Mouse (Mus musculus): ENCODE measurements around the gene Afg1l. TPM values are rescaled to one million over a fixed set of nuclear protein-coding genes. Genes with fewer than 3 reads are reported as not detected.

Afg1l gene
- total and polyA plus RNA-seq, 3 experiments: 3.7 to 9.2 (median 8.4) TPM

- DNase-seq (ENCODE audit: low spot score) (peak; percentile 18), ATAC-seq (ENCODE audit: extremely low read depth, insufficient number of reproducible peaks, low FRiP score, poor library complexity, severe bottlenecking) (no peak)
- Histone ChIP-seq H3K36me3 (replicated peaks) (peaks cover 50% of the 10 kb centered on the region), H3K9me3 (replicated peaks) (no peaks in the 10 kb centered on the region), H3K4me3 (ENCODE audit: low read depth, low read length) (no peak overlapping the region), H3K27me3 (ENCODE audit: insufficient read depth, low read length) (no peaks in the 10 kb centered on the region), H3K4me1 (ENCODE audit: insufficient read depth, low read depth, low read length) (peaks cover 4% of the 10 kb centered on the region; the same call in 1 of the 2 replicates)
- TF ChIP-seq TAL1 (conservative IDR thresholded peaks at IDR 0.05; ENCODE audit: low read depth, low read length): no peak
- no peak for TF ChIP-seq POLR2AphosphoS5 (IDR thresholded peaks at IDR 0.05; ENCODE audit: insufficient replicate concordance, low read depth, low read length)
- TF ChIP-seq GATA1 (IDR thresholded peaks at IDR 0.05; ENCODE audit: borderline replicate concordance, low read length): no peak
- TF ChIP-seq CTCF (IDR thresholded peaks at IDR 0.05; ENCODE audit: low read depth, low read length): no peak
- no peak for TF ChIP-seq GATA2 (IDR thresholded peaks at IDR 0.05; ENCODE audit: borderline replicate concordance, low read depth, low read length)
Measured at GRCm38 (mm10) chr10:42355980-42356379, 122.4 kb downstream of the Afg1l start.

GRCm38 (mm10) chr10:42347986-42348385, 130.4 kb downstream of the Afg1l start:
- TF ChIP-seq TAL1 (conservative IDR thresholded peaks at IDR 0.05; ENCODE audit: low read depth, low read length) (no peak), CTCF (IDR thresholded peaks at IDR 0.05; ENCODE audit: low read depth, low read length) (no peak), POLR2AphosphoS5 (IDR thresholded peaks at IDR 0.05; ENCODE audit: insufficient replicate concordance, low read depth, low read length) (no peak), GATA2 (IDR thresholded peaks at IDR 0.05; ENCODE audit: borderline replicate concordance, low read depth, low read length) (no peak), GATA1 (IDR thresholded peaks at IDR 0.05; ENCODE audit: borderline replicate concordance, low read length) (no peak)
- DNase-seq (ENCODE audit: low spot score): no peak
- Histone ChIP-seq H3K9me3 (replicated peaks) (no peaks in the 10 kb centered on the region), H3K4me1 (ENCODE audit: insufficient read depth, low read depth, low read length) (no peaks in the 10 kb centered on the region), H3K36me3 (replicated peaks) (peaks cover 36% of the 10 kb centered on the region), H3K4me3 (ENCODE audit: low read depth, low read length) (no peak overlapping the region), H3K27me3 (ENCODE audit: insufficient read depth, low read length) (no peaks in the 10 kb centered on the region)
- ATAC-seq (ENCODE audit: extremely low read depth, insufficient number of reproducible peaks, low FRiP score, poor library complexity, severe bottlenecking): no peak

- H3K27me3 ChIP-seq (ENCODE audit: insufficient read depth, low read length): no peaks in the 10 kb centered on the region
- no peak for TF ChIP-seq CTCF (IDR thresholded peaks at IDR 0.05; ENCODE audit: low read depth, low read length)
- TF ChIP-seq GATA1 (IDR thresholded peaks at IDR 0.05; ENCODE audit: borderline replicate concordance, low read length): no peak
- TF ChIP-seq GATA2 (IDR thresholded peaks at IDR 0.05; ENCODE audit: borderline replicate concordance, low read depth, low read length): no peak
- TF ChIP-seq POLR2AphosphoS5 (IDR thresholded peaks at IDR 0.05; ENCODE audit: insufficient replicate concordance, low read depth, low read length): no peak
- TF ChIP-seq TAL1 (conservative IDR thresholded peaks at IDR 0.05; ENCODE audit: low read depth, low read length): no peak
- no peaks in the 10 kb centered on the region for H3K4me1 ChIP-seq (ENCODE audit: insufficient read depth, low read depth, low read length)
- DNase-seq (ENCODE audit: low spot score) (no peak), ATAC-seq (ENCODE audit: extremely low read depth, insufficient number of reproducible peaks, low FRiP score, poor library complexity, severe bottlenecking) (no peak)
- no peaks in the 10 kb centered on the region for H3K9me3 ChIP-seq (replicated peaks)
- peaks cover 34% of the 10 kb centered on the region for H3K36me3 ChIP-seq (replicated peaks)
- H3K4me3 ChIP-seq (ENCODE audit: low read depth, low read length): no peak overlapping the region
Measured at GRCm38 (mm10) chr10:42347127-42347526, 131.2 kb downstream of the Afg1l start.

GRCm38 (mm10) chr10:42346179-42346877, 132.0 kb downstream of the Afg1l start:
- H3K9me3 ChIP-seq (replicated peaks): no peaks in the 10 kb centered on the region
- H3K4me1 ChIP-seq (ENCODE audit: insufficient read depth, low read depth, low read length): no peaks in the 10 kb centered on the region
- DNase-seq (ENCODE audit: low spot score) (no peak), ATAC-seq (ENCODE audit: extremely low read depth, insufficient number of reproducible peaks, low FRiP score, poor library complexity, severe bottlenecking) (no peak)
- TF ChIP-seq GATA2 (IDR thresholded peaks at IDR 0.05; ENCODE audit: borderline replicate concordance, low read depth, low read length) (no peak), CTCF (IDR thresholded peaks at IDR 0.05; ENCODE audit: low read depth, low read length) (no peak), POLR2AphosphoS5 (IDR thresholded peaks at IDR 0.05; ENCODE audit: insufficient replicate concordance, low read depth, low read length) (no peak), GATA1 (IDR thresholded peaks at IDR 0.05; ENCODE audit: borderline replicate concordance, low read length) (no peak), TAL1 (conservative IDR thresholded peaks at IDR 0.05; ENCODE audit: low read depth, low read length) (no peak)
- peaks cover 38% of the 10 kb centered on the region for H3K36me3 ChIP-seq (replicated peaks)
- H3K27me3 ChIP-seq (ENCODE audit: insufficient read depth, low read length): no peaks in the 10 kb centered on the region
- H3K4me3 ChIP-seq (ENCODE audit: low read depth, low read length): no peak overlapping the region

- no peaks in the 10 kb centered on the region for H3K4me1 ChIP-seq (ENCODE audit: insufficient read depth, low read depth, low read length)
- no peaks in the 10 kb centered on the region for H3K27me3 ChIP-seq (ENCODE audit: insufficient read depth, low read length)
- no peak overlapping the region for H3K4me3 ChIP-seq (ENCODE audit: low read depth, low read length)
- H3K36me3 ChIP-seq (replicated peaks): peaks cover 43% of the 10 kb centered on the region
- ATAC-seq (ENCODE audit: extremely low read depth, insufficient number of reproducible peaks, low FRiP score, poor library complexity, severe bottlenecking): no peak
- H3K9me3 ChIP-seq (replicated peaks): no peaks in the 10 kb centered on the region
- DNase-seq (ENCODE audit: low spot score): no peak
- no peak for TF ChIP-seq GATA2 (IDR thresholded peaks at IDR 0.05; ENCODE audit: borderline replicate concordance, low read depth, low read length)
- TF ChIP-seq CTCF (IDR thresholded peaks at IDR 0.05; ENCODE audit: low read depth, low read length): no peak
- no peak for TF ChIP-seq GATA1 (IDR thresholded peaks at IDR 0.05; ENCODE audit: borderline replicate concordance, low read length)
- no peak for TF ChIP-seq TAL1 (conservative IDR thresholded peaks at IDR 0.05; ENCODE audit: low read depth, low read length)
- no peak for TF ChIP-seq POLR2AphosphoS5 (IDR thresholded peaks at IDR 0.05; ENCODE audit: insufficient replicate concordance, low read depth, low read length)
Measured at GRCm38 (mm10) chr10:42342714-42343113, 135.7 kb downstream of the Afg1l start.

- no peaks in the 10 kb centered on the region for H3K9me3 ChIP-seq (replicated peaks)
- no peak for TF ChIP-seq CTCF (IDR thresholded peaks at IDR 0.05; ENCODE audit: low read depth, low read length)
- TF ChIP-seq POLR2AphosphoS5 (IDR thresholded peaks at IDR 0.05; ENCODE audit: insufficient replicate concordance, low read depth, low read length): no peak
- TF ChIP-seq GATA2 (IDR thresholded peaks at IDR 0.05; ENCODE audit: borderline replicate concordance, low read depth, low read length): no peak
- no peak for TF ChIP-seq GATA1 (IDR thresholded peaks at IDR 0.05; ENCODE audit: borderline replicate concordance, low read length)
- TF ChIP-seq TAL1 (conservative IDR thresholded peaks at IDR 0.05; ENCODE audit: low read depth, low read length): no peak
- H3K4me1 ChIP-seq (ENCODE audit: insufficient read depth, low read depth, low read length): no peaks in the 10 kb centered on the region
- no peaks in the 10 kb centered on the region for H3K27me3 ChIP-seq (ENCODE audit: insufficient read depth, low read length)
- ATAC-seq (ENCODE audit: extremely low read depth, insufficient number of reproducible peaks, low FRiP score, poor library complexity, severe bottlenecking) (no peak), DNase-seq (ENCODE audit: low spot score) (no peak)
- peaks cover 44% of the 10 kb centered on the region for H3K36me3 ChIP-seq (replicated peaks)
- no peak overlapping the region for H3K4me3 ChIP-seq (ENCODE audit: low read depth, low read length)
Measured at GRCm38 (mm10) chr10:42341815-42342457, 136.4 kb downstream of the Afg1l start.

Measured in G1E (cell line).